Mouse (Mus musculus): ENCODE measurements around the gene 1700016D06Rik.

- TF ChIP-seq POLR2A (IDR thresholded peaks at IDR 0.05; ENCODE audit: control insufficient read depth, extremely low read depth, insufficient read depth, low read length, poor library complexity) (no peak), CTCF (IDR thresholded peaks at IDR 0.05; ENCODE audit: borderline replicate concordance, control insufficient read depth, extremely low read depth, insufficient read depth, low read length, poor library complexity) (no peak)
Observed at GRCm38 (mm10) chr8:11632406-11632805, 68.5 kb downstream of the 1700016D06Rik start.

Measured in thymus, adult 2 months (tissue).